Mouse (Mus musculus) spleen, postnatal 14 days (tissue): Measurements from ENCODE around the gene Ntrk3.

Source experiments
- DNase-seq, 2 experiments: peaks; one replicate each; pipeline ENCODE4 v3.0.0; 2021 to 2022; ENCODE audit warnings: low spot score in 2 of 2

The Ntrk3 gene

DNA sequence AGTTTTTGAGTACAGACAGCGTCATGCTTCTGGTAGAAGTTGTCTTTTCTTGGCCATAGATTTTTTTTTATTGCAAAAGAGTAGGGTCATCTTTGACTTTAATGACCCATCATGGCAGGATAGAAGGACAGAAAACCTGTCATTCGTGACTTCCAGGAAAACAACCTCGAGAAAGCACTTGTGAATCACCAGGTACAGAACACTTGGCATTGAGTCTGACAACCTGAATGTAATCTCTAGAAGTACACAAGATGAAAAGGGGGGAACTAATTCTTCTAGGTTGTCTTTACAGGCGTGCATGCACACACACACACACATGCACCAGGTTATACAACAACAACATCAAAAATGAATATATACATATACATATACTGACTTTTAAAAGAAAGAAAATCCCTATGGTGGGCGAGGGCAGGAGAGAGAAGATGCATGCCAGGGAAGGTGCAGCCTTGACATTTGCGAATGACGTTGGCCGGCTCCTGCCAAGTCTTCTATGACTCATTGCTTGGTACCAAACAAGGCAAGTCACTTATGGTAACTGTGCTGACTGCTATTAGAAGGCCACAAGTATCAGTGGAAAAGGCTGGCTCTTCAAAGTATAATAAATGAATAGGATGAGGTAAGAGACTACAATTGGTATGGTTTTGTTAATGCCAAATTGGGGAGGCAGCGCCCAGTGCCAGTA lies 217.4 kb downstream of the Ntrk3 start:
- no peak for DNase-seq

DNA sequence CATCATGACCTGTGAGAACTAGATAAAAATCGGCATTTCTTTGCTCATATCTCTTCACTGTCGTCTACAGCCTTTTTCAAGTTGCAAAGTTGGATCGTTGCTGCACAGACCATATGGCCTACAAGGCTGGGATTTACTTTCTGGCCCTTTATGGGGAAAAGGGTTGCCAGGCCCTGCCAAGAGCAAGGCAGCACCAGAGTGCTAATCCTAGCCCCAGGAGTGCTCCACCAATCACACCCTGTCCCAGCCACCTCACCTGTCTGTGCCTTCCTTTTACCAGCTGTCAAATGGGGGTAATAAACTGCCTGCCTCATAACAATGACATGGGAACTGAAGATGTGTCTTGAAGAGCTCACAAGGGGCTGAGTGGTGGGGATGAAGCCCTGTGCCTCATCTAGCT lies 218.1 kb downstream of the Ntrk3 start:
- DNase-seq = no peak

DNA sequence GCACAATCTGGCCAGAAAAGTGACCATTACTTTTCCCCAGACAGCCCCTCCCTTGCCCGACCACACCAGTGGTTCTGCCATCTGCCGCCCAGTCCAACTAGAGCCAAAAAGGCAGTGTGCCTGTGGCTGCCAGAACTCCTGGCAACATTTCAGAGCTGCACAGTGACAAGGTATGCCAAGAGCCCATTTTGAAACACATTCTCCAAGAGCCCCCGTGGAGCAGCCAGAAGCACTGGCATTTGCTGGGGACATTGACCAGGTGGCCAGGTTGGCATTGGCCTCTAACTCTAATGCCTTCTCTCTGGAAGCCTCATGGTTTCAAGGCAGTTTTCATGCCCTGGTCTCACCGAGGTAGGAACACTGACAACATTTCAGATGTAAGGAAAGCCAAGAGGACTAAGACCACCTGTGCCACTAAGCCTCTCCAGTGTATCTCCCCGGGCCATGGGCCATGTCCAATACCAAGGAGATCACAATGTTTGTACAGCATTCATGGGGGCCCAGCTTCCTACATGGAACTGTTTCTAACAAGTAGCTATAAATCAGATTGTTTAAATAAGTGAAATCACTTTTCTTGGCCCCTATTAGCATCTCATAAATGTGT lies 218.9 kb downstream of the Ntrk3 start:
- no peak for DNase-seq

DNA sequence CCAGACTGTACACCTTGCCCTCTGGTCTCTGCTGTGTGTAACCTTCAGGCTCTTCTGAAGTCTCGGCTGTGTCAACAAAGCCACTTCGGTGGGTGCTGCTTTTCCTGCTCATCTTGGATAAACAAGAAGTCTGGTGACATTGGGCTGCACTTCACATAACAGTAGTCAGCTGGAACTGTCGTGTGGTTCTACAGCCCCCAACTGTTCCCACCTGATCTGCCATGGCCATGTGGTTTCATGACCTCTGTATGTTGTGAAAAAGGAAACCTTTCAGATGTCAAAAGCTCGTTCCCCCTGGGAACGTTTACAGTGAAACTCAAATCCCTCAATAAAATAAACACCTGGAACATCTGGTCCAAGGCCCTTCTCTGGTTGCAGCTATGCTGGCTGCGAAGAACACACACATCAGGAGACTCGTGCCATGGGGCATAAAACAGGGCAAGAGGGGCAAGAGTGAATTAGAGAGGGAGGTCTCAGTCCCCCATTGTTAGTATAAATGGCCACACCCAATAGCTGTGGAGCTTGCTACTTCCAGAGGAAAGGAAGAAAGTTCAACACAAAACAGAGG lies 222.7 kb downstream of the Ntrk3 start:
- DNase-seq = no peak

DNA sequence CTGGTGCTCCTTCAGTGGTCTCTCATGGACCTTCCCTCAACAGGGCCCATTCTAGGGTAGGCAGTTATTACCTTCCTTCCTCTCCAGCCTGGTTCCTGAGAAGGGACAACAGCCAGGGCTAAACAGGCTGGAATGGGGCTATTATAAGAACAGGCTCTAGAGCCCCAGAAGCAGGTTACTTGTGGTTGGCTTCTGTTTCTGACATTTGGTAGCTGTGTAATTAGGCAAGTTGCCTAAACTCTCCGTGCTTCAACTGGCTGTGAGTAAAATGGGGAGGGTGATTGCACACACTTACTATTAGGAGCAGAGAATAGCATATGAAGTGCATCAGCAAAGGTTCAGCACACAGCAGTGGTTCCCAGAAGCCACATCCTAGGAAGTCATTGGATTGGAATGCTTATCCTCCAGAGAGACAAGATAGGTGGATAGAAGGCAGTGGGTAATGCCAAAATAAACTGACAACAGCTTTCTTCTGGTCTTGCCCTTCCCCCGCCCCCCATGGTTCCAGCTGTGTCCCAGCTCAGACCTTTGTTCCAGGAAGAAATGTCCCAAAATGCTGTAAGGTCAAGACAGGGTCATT lies 230.7 kb downstream of the Ntrk3 start:
- no peak for DNase-seq

DNA sequence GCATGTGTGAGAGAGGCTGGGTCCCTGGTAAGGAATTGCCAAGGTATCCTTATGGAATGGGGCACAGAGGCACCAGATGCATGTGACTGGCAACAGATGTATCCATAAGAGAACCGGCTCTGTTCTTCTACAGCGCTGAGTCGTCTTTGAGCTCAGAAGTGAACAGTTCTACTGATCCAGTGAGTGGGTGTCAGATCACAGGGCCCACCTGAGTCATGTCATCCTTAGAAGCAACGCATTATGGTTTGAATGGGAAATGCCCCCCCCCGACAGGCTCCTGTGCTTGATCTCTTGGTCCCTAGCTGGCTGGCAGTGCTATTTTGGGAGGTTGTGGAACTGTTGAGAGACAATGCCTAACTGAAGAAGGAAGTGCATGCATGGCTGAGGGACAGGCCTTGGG lies 236.9 kb downstream of the Ntrk3 start:
- no peak for DNase-seq

DNA sequence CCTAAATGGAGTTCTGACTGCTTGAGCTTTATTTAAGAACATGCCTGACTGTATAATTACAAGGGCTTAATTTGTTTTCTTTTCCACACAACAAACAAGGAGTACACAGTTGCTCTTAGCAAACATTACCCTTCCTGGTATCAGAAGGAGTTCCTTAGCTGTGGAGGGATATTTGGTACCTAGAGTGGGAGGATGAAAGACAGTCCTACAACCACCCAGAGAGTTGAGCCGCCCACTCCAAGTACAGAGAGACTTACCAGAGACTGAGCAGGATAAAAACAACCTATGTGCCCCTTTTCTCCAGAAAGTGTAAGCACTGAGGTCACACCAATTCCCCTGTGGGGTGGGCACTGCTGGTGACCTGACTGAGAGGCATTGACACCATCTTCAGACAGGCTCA lies 237.8 kb downstream of the Ntrk3 start:
- DNase-seq = no peak

DNA sequence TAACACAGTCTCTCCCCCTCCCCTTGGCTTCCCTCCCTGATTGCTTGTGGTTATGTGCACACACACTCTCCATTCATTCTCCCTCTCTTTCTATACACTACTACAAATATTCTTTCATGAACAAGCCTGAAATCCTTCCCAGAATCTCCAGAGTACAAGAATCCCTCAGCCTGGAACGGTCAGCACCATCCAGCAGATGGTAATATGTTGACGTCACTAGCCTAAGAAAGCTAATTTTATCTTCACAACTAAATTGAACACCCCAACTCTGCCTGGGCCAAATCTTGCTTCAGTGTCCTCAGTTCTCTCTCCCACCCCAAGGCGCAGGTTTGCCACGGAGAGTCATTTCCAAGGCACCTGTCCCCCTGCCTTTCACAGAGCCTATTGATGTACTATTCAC lies 239.5 kb downstream of the Ntrk3 start:
- no peak for DNase-seq

DNA sequence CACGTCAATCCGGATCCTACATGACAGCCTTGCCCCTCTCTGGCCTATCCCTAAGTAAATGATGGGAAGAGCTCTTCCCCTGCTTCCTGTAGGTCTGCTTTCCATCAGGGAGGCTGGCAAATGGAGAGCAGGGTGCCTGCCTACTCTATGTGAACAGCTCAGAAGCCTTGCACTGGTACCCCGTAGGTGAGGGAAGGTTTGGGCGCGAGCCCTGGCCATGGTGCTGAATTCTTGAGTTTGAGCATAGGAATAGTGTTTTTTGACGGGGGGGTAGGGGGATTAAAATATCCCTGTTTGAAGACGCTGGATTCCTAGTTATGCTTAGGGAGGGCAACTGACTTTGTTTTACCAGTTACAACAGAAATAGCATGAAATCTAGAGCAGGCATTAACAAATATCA lies 240.0 kb downstream of the Ntrk3 start:
- no peak for DNase-seq

DNA sequence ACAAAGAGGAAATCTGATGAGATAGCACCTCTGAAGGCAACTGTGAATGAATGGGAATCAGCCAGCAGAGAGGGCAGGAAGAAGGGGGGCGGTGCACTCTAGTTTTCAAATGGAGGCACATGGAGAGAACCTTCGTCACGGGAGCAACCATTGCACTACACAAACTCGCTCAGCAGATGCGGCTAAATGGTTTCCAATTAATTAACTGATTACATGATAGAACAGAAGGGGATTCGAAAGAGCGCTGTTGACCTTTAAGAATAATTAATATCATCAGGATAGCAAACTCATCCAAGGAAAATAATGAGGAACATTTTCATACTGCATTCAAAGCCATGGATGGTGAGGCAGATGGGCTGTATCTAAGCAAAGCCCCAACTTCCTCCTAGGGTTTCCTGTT lies 244.2 kb downstream of the Ntrk3 start:
- DNase-seq = no peak

DNA sequence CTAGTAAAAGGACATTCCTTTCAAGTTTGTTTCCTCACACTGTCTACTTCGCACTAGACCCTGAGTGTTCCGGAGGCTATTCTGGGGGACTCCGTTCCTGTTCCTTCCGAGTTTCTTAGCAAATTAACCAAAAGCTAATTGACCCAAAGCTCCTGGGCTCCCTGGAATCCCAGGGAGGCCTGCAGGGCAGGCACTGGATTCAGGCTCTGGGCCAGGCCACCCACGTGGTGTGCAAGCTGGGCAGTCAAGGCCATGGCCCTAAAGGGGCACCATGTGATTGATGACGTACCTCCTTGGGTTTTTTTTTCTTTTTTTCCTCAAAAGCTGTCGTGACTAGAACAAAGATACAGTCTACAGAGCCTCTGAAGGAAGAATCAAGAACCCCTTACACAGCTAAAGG lies 246.6 kb downstream of the Ntrk3 start:
- no peak for DNase-seq

DNA sequence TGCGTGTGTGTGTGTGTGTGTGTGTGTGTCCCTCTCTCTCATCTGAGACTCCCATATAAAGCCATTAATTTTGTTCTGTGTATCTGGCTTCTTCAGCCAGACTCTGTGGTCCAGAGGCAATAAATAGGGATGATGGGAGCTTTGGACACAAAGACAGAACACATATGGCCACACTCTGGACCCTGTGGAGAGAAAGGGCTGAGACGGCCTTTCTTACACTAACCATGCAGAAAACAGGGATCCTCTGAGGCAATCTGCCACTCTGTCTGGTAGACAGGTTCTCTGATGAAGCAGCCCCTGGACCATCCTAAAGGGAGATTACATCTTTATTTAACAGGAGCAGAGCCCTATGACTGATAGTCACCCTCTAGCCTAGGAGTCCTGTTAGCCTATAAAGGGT lies 253.5 kb downstream of the Ntrk3 start:
- no peak for DNase-seq

DNA sequence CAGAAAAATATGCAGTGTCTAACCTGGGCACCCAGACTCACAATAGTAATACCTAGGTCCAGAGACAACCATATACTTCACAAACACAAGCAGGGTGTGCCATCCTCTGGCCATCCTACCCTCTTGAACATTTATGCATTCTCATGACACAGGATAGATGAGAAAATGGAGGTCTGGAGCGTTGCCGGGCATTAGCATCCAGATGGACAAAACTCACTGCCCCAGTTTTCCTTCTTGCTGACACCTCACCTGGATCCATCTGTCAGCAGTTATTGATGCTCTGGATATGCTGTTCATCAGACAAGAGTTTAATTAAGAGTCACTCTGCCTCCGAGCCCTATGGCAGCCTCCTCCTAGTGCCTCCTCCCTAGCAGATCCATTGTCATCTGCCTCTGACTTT lies 254.1 kb downstream of the Ntrk3 start:
- no peak for DNase-seq

DNA sequence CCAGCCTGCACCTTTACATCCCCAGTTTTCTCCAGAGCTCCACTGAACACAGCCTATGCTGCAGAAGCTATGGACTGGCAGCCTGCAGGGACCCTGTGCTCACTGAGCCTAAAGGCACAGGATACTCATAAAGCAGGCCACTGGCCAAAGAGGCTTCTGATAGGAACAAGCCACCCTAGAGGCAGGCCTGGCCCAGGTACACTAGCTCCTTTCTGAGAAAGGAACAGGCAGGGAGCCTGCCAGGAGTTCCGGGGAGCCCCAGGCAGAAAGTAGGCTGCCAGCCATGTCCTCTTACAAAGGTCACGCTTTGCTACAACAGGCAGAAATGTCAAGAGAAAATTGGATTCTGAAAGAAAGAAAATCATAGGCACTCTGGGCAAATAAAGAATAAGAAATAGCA lies 254.8 kb downstream of the Ntrk3 start:
- DNase-seq = no peak

DNA sequence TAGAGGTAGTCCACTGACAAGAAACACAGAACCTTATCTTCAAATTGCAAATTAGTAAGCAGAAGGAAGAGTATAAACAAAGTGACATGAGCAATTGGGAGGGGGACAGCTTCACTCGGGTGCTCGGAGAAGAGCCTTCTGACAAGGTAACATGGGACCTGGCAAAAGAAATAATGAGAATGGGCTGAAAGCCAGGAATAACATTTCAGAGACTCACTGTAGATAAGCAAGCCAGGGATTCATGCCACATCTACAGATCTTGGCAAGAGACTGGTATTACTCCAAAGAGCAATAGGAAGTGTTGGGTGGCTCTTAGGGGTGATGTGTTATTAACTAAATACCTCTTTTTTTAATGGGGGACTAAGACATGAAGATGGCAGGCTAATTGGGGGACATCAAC lies 258.9 kb downstream of the Ntrk3 start:
- no peak for DNase-seq

DNA sequence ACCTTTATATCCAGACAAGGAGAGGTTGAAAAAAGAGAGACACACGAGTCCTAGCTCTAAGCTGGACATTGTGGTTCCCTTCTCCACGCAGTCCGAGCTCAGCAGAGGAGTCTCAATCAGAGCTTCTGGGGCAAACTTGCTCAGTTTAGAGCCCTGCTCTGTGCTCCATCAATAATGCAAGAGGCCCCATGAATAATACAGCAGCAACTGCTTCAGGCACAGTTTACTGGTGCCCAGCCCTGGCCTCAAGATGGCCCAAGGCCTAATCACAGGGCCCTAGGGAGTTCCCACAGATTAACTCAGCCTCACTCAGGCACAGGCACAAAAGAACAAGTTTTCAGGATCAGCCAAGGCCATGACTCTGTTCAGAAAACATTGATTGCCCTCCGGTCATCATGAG lies 266.1 kb downstream of the Ntrk3 start:
- no peak for DNase-seq

DNA sequence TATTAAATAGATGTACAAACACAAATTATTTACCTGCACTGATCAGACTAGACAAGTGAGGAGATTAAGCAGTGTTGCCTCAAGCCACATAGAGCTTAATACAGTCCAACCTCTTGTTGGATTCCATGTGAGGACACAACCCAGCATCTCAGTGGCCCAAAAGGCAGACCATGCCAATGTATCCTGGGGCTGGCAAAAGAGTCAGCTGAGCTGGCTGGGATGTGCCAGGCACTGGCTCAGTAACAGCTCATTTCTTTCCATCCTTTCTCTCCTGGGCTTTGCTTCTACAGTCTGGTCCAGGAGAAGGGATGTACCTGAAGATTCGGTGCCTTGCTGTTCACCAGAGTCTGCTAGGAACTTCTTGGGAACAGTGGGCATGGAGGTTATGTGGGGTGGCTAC lies 266.5 kb downstream of the Ntrk3 start:
- no peak for DNase-seq

DNA sequence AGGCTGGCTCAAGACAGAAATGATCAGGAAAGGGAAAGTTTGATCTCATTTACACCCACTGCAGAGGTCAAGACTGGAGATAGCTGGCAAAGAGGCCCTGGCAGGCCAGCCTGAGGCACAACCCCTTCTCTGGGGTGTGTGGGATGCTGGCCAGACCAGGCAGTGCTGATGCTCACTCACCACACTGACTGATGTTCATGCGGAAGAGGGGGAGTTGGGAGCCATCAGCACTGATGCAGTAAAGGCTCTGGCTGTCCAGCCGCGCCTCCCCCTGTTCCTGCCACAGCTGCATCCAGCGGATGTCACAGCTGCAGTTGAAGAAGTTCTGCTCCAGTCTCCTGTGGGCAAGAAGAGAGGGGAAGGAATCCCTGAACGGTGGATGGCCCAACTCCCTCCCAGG lies 275.2 kb downstream of the Ntrk3 start:
- DNase-seq = no peak

DNA sequence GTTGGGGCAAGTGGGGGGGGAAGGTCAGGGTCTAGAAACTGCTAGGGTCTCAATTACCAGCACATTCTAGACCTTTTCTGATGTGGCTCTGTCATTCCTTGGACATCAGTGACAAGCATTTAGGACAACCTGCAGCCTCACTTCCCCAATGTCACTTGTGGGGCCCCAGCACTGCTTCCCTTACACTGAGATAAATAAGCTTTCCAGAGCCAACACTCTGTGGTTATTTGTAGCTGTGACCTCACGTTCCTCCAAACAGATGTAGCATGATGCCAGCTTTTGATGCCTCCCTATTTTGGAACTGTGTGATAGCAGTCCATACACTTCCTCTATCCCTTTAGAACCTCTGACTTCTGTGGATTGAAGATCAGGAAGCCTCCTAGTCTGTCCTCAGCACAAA lies 278.8 kb downstream of the Ntrk3 start:
- DNase-seq = no peak

DNA sequence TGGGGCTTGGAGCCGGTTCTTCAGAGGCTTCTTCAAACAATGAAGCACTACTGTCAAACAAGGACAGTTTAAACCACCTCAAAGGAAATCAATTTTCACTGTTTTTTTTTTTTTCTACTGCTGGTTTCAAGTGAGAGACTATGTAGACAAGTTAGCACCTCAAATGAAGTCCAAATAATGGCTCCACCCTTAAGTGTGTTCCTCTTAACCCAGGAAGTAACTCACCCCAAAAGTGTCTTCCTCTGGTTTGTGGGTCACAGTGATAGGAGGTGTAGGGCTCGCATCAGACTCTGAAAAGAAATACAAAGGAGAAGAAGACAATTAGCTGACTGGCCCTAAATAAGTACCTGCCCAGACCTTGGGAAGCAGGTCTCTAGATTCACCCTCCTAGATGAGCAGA lies 286.1 kb downstream of the Ntrk3 start:
- no peak for DNase-seq

DNA sequence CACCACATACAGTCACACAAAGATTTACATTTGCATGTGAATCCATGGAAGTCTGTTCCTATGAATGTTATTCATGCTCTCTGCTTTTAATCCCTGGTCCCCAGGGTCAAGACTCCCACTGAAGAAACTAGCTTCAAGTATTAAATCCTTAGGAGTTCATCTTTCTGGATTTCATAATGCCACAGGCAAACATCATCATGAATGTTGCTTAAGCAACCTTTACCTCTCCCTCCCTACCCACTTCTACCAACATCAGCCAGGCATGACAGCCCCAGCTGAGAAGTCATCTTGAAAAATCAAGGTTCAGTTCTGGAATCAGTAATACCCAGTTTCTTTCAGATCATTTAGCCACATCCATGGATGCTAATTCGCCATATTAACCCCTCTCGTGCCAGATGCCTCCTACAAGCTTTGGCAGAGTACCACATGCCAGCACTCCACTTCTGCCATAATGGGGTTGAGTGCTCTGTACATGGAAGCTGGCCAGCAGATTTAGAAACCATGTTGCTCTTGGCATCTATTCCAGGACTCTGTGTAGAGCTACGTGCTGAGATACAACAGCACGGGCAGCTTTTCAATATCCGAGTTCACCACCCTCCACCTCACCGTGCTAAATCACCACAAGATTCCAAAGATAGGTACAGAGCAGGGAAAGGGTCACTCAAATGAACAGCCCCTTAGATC lies 287.8 kb downstream of the Ntrk3 start:
- DNase-seq = no peak

DNA sequence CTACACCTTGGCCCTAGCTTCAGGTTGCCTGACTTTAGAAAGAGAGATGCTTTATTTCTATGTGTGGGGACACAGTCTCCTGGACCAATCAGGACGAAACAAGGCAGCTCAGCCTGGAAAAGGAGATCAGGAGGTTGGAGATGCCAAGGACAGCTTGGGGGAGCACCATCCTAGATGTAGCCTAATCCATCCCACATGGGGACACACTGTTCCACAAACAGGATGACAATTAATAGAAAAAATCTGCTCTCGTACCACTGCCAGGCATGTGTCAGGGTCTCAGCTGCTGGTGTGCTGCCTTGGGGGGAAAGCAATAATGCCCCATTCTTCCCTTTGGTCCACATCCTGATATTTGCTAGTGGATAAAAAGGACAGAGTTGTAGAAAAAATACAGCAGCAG lies 289.0 kb downstream of the Ntrk3 start:
- DNase-seq = no peak
